Mouse (Mus musculus) c-Kit-positive CD71-negative TER-119-negative erythroid progenitor cells, embryonic 14.5 days (primary cell): Measurements from ENCODE around the gene Tbrg4.
"Not testable (repeated sequence)": the region's sequence is repeated elsewhere in the genome, so short reads cannot be mapped to it uniquely, and the experiment has no call there.

Experiments
- DNase-seq: peaks from one replicate; pipeline ENCODE4 v3.0.0-alpha.2; 2013; ENCODE audit warnings: low read depth

Gene Tbrg4

DNA sequence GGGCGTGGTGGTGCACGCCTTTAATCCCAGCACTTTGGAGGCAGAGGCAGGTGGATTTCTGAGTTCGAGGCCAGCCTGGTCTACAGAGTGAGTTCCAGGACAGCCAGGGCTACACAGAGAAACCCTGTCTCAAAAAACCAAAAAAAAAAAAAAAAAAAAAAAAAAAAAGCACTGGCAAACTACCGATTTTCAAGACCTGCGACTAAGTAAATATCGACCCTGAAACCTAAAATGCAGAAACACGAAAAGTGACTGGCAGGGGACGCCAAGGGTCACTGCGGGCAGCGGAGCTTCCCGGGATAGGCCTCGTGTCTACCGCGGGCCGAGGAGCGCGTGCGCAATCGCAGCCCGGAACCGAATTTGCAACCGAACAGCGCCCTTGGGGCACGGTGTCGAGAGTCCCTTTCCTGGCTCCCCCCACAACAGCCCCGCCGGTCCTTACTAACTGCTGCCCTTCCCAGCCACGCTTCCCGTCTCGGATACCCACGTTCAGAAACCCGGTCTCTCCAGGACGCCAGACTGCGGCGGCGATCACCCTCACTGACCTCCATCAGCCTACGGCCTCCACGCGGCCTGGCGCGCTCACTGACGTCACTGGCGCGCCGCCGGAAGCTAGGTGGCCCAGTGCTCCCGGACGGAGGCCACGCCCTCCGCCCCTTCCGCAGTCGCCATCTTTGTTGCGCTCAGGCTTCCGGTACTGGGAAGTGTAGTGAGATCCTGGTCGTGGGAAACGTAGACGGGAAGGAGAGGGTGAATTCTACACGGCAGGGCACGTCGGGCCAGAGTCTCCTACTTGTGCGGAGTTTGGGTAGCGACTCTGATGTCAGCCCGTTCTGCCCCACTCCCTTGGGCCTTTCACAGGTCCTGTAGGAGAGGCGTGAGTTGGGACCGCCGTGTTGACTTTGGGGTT, at the start of gene Tbrg4:
Tbrg4 (minus strand) TSS at position 590 of the 910 bp plus-strand sequence.
- DNase-seq, result peak; percentile 90

DNA sequence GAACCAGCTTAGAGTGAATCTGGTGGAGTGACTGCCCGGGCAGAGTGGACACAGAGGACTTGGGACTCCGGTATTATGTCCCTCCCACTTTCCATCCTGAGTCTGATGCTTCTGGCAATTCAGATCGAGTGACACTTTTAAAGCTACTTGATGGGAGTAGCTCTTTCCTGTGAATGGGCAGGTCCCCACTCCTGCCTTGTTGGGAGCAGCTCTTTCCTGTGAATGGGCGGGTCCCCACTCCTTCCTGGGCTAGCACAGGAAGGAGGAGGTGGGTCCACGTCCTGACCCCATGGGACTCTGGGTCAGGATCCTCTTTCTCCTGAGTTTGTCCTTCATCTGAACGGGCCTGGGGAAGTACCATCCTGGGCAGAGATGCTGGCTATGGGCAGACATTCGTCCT, 49.5 kb upstream of the Tbrg4 start:
- DNase-seq, result no peak

DNA sequence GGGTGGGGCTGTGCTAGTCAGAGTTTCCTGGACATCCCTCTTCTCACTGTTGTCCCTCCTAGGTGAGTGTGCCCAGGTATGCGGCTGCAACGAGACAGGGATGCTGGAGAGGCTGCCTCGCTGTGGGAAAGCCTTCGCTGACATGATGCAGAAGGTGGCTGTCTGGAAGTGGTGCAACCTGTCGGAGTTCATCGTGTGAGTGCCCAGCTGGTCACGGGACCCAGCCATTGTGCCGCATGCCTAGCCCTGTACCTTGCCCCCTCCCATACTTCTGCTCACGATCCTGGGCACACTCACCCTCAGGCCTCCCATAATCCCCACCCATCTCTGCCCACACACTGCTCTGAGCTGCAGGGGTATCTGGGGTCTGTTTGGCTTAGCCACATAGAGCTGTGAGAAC, 48.8 kb upstream of the Tbrg4 start:
- DNase-seq, result no peak

DNA sequence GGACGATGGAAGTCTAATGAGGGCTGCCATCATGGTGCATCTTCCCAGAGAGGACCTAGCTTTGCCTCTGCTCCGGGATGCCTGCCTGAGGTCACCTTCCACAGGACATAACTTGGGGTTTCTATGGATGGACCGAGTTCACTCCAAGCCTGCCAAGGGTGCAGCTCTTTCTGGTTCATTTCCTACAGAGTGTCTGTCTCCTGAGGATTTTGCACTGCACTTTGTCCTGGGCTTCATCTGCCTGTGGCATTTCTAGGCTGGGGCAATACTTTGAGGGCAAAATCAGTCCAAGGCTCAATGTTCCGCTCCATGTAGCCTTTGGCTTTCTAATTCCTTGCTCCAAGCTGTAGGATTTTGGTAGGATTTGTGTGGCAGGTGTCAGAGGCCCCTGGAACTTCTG, 45.0 kb upstream of the Tbrg4 start:
- DNase-seq, result no peak

DNA sequence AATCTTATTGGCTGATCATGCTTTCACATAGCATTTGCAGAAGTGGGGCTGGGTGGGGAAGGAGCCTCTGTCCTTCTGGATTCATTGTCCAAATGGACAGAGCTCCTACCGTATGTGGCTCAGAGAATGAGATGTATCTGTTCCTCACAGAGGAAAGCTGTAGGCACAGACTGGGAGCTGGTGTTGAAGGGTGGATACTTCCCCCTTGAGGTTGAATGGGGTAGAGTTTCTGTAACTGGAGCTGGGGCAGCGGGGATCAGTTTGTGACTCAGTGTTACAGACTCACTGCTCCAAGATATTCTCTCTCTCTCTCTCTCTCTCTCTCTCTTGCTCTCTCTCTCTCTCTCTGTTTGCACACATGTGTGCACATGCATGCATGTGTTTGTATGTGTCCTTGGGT, 44.2 kb upstream of the Tbrg4 start:
- no peak for DNase-seq

DNA sequence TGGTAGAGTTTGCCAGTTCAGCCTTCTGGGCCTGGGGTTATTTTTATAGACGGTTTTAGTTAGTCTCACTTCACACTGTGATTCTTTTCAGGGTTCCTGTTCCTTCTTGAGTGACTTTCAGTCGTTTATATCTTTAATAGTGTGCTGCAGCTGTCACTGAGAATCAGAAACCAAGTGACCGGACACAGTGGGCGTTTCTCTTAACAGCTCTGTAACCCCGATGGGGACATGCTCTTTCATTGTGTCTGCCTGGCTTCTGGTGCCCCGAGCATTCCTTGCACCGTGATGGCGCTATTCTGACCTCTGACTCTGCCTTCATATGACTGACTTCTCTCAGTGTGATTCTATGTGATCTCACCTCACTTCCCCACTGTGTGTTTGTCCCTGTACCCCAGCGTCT, 43.2 kb upstream of the Tbrg4 start:
- no peak for DNase-seq

DNA sequence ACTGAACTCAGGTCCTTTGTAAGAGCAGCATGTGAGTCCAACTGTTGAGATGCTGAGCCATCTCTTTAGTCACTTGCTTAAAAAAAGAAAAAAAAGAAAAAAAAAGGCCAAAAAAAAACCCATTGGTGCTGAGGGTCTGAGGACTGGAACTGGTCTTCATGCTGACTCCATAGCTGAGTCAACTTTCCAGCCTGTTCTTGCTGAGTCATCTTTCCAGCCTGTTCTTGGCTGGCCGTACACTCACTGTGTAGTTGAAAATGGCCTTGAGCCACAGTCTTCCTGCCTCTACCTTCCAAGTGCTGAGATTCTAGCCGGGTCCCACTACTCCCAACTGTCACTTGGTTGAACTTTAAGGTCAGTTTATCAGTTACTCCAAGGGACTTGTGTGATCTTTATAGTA, 40.8 kb upstream of the Tbrg4 start:
- no peak for DNase-seq

DNA sequence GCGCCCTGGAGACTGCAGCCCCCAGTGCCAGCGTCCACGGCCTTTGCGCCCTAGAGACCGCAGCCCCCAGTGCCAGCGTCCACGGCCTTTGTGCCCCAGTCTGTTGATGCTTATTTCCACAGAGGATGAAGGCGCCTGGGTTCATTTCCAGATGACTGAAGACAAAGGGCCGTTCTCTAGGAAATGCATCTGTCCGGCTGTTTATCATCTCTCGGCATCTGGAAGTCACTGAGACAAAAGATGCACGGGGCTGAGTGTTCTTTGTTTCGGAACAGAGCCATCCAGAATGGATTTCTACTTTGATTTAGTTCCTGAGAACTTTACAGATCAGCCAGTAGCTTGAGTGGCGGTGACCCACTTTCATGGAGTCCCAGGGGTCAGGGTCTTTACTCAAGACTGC, 35.3 kb upstream of the Tbrg4 start:
- DNase-seq, result no peak

DNA sequence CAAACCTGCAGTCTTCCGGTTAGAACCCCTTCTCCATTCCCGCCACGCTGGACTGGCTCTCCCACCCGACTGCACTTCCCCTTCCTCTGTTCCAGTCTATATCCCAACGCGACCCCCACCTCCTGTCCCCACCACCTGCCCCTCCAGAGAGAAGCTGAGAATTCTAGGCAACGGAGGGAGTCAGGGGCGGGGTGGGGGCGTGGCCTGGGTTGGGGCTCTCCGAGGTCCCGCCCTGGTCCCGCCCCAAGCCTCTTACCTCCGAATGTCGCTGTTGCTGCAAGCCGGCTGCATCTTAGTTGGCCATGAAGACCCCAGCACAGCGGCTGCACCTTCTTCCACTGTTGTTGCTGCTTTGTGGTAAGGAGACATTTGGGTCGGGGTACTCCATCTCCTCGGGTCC, 32.4 kb upstream of the Tbrg4 start, which contains the start of gene Ramp3:
Ramp3 (plus strand) TSS at position 251 of the 400 bp plus-strand sequence.
- peak; percentile 46 for DNase-seq

DNA sequence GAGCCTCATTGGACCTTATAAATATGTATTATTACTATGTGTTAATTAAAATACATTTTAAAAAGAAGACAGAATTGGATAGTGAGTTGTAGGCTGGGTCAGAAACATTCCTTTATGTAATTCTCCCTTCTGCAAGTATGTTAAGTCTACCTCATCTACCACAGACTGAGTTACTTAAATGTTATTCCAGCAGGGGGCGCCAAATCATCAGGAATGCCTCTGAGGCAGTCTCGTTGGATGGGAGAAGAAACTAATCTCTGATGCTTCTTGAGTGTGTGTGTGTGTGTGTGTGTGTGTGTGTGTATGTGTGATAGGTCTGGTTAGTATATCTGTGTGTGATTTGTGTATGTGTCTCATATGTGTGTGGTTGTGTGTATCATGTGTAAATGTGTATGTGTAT, 29.0 kb upstream of the Tbrg4 start:
- DNase-seq, result peak; percentile 86

DNA sequence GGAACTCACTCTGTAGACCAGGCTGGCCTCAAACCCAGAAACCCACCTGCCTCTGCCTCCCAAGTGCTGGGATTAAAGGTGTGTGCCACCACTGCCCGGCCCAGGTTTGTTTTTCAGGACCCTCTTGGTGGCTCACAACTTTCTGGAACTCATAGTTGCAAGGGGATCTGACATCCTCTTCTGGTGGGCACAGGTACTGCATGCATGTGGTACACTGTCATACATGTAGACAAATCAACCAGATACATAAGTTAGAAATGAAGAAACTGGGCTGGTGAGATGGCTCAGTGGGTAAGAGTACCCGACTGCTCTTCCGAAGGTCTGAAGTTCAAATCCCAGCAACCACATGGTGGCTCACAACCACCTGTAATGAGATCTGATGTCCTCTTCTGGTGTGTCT, 27.1 kb upstream of the Tbrg4 start:
- not testable (repeated sequence) for DNase-seq

DNA sequence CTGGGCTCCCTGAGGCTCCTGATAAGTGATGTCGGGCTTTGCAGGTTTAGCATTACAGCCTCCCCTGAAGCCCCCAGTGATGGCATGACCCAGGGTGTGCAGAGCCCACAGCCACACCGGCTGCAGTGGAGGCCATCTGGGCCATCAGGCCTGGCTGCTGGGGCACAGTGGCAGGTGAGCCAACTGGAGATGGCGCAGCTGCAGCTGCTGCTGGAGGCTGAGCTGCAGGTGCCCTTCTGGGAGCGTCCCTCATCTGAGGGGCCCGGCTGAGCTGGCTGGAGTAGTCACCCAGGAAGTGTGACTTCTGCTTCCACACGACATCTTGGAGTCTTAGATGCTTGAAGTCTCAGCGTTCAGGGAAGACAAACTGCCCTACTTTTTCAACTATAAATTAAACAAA, 24.7 kb upstream of the Tbrg4 start:
- DNase-seq, result no peak

DNA sequence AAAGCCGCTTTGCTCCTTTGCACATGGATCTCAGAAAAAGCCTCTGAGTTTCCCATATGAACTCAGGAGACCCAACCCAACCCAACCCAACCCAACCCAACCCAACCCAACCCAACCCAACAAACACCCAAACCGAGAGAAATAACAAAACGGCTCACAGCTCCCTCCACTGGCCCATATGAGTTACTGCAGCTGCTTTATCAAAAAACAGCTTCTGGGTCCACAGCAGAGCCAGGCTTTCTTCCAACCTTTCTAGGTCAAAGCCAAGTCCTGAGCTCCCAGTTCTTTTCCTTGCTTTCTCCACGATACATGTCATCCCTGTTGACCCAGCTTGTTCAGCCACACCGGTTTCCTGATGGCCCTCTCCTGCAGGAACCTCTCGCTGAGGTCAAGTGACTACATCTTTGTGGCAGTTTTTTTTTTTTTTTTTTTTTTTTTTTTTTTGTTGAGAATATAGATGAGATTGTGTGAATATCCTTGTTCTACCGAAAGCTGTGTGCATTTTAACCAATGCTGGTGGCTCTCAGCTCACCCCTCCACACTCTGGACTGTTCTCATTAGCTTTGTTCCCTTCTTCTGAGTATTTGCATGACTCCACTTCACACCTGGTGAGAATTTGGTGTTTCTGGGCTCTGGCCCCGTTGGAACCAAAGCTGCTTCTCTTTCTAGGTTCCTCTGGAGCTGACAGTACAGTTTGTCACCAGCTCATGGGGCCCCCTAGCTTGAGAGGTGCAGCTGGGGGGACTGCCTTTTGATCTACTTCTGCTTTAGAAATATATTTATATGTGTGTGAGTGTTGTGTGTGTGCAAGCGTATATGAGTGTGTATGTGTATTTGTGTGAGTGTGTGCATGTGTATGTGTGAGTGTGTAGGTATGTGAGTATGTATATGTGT, 22.2 kb upstream of the Tbrg4 start:
- DNase-seq, result no peak

DNA sequence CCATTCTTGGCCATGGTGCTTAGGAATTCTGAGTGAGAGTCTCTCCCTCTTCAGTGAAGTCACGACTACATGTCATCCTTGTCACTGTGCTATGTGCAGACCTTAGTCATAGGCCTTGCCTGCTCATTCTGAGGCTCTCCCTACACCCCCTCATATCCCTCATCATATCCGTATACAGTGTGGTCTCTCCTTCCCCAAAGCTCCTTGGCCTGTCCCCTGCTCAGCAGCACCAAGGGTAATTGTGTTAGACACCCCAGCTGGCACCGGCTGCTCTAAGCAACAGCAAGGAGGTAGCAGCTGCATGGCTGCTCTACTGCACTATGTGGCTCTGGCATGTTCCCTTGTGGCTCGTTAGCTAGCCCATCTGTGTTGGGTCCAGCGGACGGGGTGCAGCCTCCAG, 18.7 kb upstream of the Tbrg4 start:
- no peak for DNase-seq

DNA sequence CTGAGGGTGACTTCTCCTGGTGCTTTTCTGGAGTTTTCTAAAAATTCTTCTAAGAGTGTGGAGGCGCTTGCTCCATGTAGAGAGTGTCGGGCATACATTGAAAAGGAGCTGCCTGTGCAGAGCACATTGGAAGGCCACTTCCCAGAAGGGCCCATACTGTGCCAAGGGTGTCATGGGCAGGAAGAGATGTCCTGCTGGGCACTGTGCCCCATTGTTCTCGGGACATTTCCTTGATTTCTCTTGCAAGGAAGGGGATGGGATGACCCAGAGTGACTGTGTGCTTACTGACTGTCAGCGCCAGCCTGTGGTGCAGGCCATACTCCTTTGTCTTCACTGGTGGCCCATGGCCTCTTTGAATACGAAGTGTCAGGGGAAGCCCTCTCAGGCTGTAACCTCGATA, 13.2 kb upstream of the Tbrg4 start:
- no peak for DNase-seq

DNA sequence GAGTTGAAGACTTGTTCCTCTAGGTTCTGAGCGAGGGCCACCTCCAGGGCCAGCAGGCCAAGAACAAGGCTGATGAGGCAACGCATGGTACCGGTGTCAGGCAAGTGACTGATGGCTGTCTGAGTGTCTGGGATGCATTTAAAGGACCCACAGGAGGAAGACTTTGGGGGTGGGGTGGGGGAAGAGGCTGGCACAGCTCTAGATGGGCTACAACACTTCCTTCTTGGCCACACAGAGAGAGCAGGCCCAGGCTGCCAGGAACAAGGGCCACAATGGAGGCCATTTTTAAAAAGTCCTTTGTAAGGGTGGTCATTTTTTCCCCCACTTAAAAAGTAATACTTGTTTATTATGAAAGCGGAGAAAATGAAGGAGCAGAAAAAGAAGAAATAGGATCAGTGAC, 12.7 kb upstream of the Tbrg4 start, which contains the start of gene Wap:
Wap (minus strand) TSS at position 101 of the 400 bp plus-strand sequence.
- DNase-seq, result no peak

DNA sequence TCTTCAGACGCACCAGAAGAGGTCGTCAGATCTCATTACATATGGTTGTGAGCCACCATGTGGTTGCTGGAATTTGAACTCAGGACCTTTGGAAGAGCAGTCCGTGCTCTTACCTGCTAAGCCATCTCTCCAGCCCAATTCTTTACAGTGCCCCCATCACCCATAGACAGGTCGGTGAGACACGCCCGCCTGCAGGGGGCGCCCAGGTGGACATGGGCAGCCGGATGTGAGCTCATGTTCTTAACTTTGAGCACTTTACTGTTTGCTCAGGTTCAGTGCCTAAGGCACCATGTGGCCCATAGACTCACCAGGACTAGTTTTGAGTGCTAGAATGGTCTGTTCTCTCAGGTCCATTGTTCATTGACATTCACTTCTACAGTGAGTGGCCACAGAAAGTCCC, 10.3 kb upstream of the Tbrg4 start:
- DNase-seq, result no peak

DNA sequence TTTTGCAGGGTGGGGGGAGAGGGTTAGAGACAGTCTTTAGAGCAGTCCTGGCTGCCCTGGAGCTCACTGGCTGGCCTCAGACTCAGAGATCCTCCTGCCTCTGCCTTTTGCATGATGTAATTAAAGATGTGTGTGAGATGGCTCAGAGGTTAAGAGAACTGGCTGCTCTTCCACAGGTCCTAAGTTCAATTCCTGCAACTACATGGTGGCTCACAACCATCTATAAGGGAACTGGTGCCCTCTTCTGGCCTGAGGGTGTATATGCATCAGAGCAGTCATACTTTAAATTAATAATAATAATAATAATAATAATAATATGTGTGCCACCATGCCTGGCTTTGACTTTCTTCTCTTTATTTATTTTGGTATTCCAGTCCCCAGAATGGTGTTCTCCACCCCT, 3.8 kb upstream of the Tbrg4 start:
- DNase-seq, result no peak

DNA sequence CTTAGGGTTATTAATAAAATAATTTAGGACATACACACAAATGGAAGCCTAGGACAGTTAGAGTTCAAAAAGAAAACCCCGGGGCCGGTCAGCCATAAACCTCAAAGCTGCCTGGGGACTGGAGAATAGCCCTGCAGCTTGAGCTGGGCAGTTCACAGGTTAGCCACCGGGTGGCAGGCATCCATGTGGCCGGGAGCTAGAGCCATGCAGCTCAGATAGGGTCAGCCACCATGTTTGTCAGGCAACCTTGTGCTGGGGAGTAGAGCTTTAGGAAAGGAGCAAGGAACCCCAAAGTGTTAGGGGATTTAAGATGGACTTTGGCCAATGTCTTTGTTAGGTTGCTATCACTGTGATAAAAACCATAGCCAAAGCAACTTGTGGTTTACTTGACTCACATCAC, 2.7 kb upstream of the Tbrg4 start:
- no peak for DNase-seq

DNA sequence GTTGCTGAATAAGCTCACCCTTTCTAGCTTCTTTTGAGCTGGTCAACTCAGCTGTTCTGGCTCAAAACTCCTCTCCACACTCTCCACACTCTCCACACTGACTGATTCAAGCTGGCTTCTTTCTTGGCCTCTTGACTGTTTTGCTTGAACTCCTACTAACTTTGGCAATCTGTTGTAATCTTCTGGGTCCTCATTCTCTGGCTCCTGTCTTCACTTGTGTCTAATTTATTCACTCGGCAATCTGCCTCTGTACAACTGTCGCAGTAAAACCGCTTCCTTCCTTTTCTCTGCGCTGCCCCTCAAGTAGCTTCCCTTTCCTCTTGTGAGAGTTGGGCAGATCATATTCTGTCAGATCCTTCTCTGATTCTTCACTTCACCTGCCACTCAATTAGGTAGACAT, 1.9 kb upstream of the Tbrg4 start:
- DNase-seq, result peak; percentile 46

DNA sequence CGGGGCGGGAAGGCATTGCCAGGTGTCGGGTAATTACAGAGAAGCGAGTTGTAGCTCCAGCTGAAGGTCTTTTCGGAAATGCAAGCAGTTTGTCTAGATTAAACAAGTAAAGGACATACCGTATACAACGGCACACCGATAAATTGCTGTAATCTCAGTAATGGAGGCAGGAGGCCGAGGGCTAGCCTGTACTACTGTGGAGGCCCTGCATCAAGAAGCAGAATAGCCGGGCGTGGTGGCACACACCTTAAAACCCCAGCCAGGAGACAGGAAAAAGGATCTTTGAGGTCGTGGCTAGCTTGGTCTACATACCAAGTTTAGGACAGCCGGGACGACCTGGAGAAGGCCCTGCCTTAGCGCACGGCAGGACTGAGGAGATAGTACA, 513 bp upstream of the Tbrg4 start:
- DNase-seq, result no peak

DNA sequence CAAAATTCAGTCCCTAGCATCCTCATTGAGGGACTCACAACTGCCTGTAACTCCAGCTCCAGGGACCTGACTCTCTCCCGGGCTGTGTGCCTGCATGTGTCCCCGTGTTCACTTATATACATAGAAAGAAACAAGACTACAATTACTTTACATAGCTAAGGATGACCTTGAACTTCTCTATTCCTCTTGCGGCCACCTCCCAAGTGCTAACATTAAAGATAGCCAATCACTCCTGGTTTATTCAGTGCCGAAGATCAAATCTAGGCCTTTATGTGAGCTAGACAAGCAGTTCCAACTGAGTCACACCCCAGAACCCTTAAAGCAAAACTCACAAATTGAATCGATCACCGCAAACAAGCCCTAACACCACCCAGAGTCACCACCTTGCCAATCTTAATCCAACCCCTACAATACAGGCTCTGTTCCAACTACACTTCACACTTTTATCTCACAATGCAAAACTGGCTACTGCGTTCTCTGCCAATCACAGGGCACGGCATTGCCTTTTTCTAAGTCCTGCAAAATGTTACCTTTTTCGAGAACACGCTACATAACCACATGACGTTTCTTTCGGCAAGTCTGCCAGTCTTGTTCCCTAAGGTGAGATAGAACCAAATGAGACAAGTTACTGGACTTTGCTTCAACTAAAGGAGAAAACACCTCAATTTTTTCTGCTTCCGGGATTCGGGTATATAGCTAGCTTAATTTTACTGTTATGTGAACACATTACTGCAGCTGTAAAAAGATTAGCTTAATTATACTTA, 1.1 kb downstream of the Tbrg4 start:
- DNase-seq, result no peak
